Mouse (Mus musculus): ENCODE data around the gene Tenm2. TPM values are rescaled to one million over a fixed set of nuclear protein-coding genes. Genes with fewer than 3 reads are reported as not detected.

Tenm2 gene
- polyA plus RNA-seq, 1 experiment from 2014 or later = 8.1 TPM

DNA sequence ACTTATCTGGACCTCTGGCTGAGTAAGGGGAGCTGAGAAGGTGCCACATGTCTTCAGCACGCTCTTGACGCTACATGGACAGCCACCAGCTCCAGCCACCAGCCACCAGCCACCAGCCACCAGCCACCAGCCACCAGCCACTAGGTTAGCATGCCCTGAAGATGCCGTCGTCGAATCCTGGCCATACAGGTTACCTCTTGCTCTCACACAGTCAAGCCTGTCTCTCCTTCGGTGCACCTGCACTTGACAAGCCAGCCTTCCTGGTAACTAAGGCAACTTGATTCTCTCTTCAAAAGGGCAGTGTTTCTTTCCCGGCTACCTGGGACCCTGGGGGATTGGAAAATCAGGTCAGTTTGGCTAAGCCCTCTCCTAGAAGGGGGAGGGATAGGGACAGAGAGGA, 1262.6 kb downstream of the Tenm2 start:
- H3K4me3 ChIP-seq = peak overlapping the region; percentile 23
- 36% methylated on average over 7 of the region's 7 CpGs for WGBS
- peaks cover 69% of the 10 kb centered on the region for H3K4me1 ChIP-seq (replicated peaks)

GRCm38 (mm10) chr11:35972270-35972931, 1263.4 kb downstream of the Tenm2 start:
- Histone ChIP-seq H3K9me3 (no peaks in the 10 kb centered on the region), H3K27me3 (ENCODE audit: insufficient read depth, poor library complexity, severe bottlenecking) (peaks cover 5% of the 10 kb centered on the region; the same call in 1 of the 2 replicates), H3K4me1 (replicated peaks) (peaks cover 61% of the 10 kb centered on the region), H3K4me3 (peak overlapping the region; percentile 23), H3K36me3 (peaks cover 8% of the 10 kb centered on the region), H3K27ac (peak overlapping the region; percentile 85)
- 1% methylated on average over 6 of the region's 6 CpGs for WGBS
- peak; percentile 48 for DNase-seq (ENCODE audit: low spot score)

More for the DNA sequence above, 1262.6 kb downstream of the Tenm2 start:
- no peak for DNase-seq (ENCODE audit: low spot score)
- no peaks in the 10 kb centered on the region for H3K9me3 ChIP-seq
- peak overlapping the region; percentile 85 for H3K27ac ChIP-seq
- peaks cover 5% of the 10 kb centered on the region; the same call in 1 of the 2 replicates for H3K27me3 ChIP-seq (ENCODE audit: insufficient read depth, poor library complexity, severe bottlenecking)
- H3K36me3 ChIP-seq = 0 out of 2 replicates have a peak, but pooled peaks cover under 1% of the 10 kb centered on the region

- Histone ChIP-seq H3K9me3 (no peaks in the 10 kb centered on the region), H3K27me3 (ENCODE audit: insufficient read depth, poor library complexity, severe bottlenecking) (no peaks in the 10 kb centered on the region), H3K4me1 (replicated peaks) (peaks cover 48% of the 10 kb centered on the region), H3K4me3 (no peak overlapping the region), H3K27ac (peak overlapping the region; percentile 85; the same call in 1 of the 2 replicates), H3K36me3 (peaks cover 8% of the 10 kb centered on the region)
- no peak for DNase-seq (ENCODE audit: low spot score)
- 93% methylated on average over 19 of the region's 19 CpGs for WGBS
Measured at GRCm38 (mm10) chr11:35970806-35971705, 1264.7 kb downstream of the Tenm2 start.

- H3K4me1 ChIP-seq (replicated peaks) = peaks cover 33% of the 10 kb centered on the region
- H3K9me3 ChIP-seq = no peaks in the 10 kb centered on the region
- H3K27ac ChIP-seq = no peak overlapping the region
- peaks cover 8% of the 10 kb centered on the region for H3K36me3 ChIP-seq
- DNase-seq (ENCODE audit: low spot score) = no peak
- no peak overlapping the region for H3K4me3 ChIP-seq
- H3K27me3 ChIP-seq (ENCODE audit: insufficient read depth, poor library complexity, severe bottlenecking) = no peaks in the 10 kb centered on the region
- WGBS = 90% methylated on average over 10 of the region's 10 CpGs
Measured at GRCm38 (mm10) chr11:35968291-35968690, 1267.5 kb downstream of the Tenm2 start.

DNA sequence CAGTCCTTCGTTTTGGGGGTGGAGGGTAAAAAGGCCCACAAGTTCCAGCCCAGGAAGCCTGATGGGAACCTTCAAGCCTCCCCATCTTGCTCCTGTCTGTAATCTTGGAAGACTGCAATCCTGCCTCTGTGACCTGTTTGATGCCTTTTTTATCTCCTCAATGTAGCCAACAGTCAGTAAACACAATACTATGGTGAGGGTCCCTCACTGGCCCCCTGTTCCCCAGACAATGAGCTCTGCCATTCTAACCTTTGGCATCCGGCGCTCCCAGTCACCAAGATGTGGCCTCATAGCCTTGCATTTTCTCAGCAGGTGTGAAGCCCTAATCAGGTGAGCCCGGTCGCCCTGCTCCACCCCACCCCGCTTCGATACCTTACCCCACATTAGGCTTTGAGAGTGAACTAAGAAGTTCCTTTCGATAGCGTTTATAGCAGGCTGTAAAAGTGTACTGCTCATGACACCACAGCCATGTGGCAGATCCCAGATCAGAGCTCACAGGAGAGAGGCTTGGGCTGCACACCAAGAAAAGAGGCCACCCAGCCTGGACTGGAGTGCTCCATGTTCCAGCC, 1271.7 kb downstream of the Tenm2 start:
- DNase-seq (ENCODE audit: low spot score) = no peak
- WGBS = 81% methylated on average over 9 of the region's 9 CpGs
- H3K36me3 ChIP-seq = peaks cover 8% of the 10 kb centered on the region

GRCm38 (mm10) chr11:35963554-35963953, 1272.2 kb downstream of the Tenm2 start:
- no peak for DNase-seq (ENCODE audit: low spot score)
- no peak overlapping the region for H3K4me3 ChIP-seq
- H3K27me3 ChIP-seq (ENCODE audit: insufficient read depth, poor library complexity, severe bottlenecking) = no peaks in the 10 kb centered on the region
- WGBS = 59% methylated on average over 2 of the region's 2 CpGs
- H3K27ac ChIP-seq = peak overlapping the region; percentile 64; the same call in 1 of the 2 replicates
- H3K4me1 ChIP-seq (replicated peaks) = peaks cover 43% of the 10 kb centered on the region
- H3K9me3 ChIP-seq = no peaks in the 10 kb centered on the region
- peaks cover 8% of the 10 kb centered on the region for H3K36me3 ChIP-seq

More for the DNA sequence above, 1271.7 kb downstream of the Tenm2 start:
- H3K27me3 ChIP-seq (ENCODE audit: insufficient read depth, poor library complexity, severe bottlenecking) = no peaks in the 10 kb centered on the region
- no peaks in the 10 kb centered on the region for H3K9me3 ChIP-seq
- H3K4me3 ChIP-seq = no peak overlapping the region
- peak overlapping the region; percentile 64; the same call in 1 of the 2 replicates for H3K27ac ChIP-seq
- peaks cover 42% of the 10 kb centered on the region for H3K4me1 ChIP-seq (replicated peaks)

DNA sequence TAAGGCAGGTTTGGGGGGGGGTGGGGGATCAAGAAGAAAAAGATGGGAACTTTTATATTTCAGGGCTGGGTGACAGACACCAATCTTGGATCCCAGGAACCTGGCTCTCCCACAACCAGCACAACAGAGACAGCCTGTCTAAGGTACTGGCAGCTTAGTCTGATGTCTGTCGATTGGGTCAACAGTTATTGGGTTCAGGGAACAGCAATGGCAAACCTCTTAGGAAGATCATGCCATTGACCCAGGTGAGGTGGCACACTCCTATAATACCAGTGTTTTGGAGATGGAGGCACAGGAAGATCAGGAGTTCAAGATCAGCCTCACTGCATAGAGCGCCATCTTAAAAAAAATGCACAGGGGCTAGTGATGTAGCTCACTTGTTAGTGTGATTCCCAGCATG, 1273.3 kb downstream of the Tenm2 start:
- Histone ChIP-seq H3K27ac (no peak overlapping the region), H3K4me3 (no peak overlapping the region), H3K4me1 (replicated peaks) (peaks cover 46% of the 10 kb centered on the region), H3K36me3 (peaks cover under 1% of the 10 kb centered on the region; the same call in 1 of the 2 replicates), H3K27me3 (ENCODE audit: insufficient read depth, poor library complexity, severe bottlenecking) (no peaks in the 10 kb centered on the region), H3K9me3 (no peaks in the 10 kb centered on the region)
- no peak for DNase-seq (ENCODE audit: low spot score)
- WGBS = 95% methylated on average over 2 of the region's 2 CpGs

DNA sequence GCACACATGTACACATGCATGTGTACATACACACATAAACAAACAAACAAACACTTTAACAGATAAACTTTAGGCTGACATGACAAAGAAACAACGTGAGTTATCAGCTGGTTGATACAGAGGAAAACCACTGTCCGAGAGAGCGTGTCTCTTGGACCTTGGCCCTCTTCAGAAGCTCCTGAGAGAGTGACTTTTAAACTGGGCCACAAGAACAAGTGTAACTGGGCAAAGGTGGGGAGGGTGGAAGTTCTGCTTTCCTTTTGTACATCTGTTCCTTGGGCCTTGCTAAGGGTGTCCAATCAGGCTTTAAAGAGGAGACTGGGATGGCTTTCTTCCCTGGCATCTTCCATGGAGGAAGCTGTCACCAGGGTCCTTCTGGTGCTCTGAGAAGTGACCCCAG, 1276.5 kb downstream of the Tenm2 start:
- Histone ChIP-seq H3K27me3 (ENCODE audit: insufficient read depth, poor library complexity, severe bottlenecking) (no peaks in the 10 kb centered on the region), H3K27ac (0 out of 2 replicates have a peak overlapping the region, but pooled peaks have one; percentile 5), H3K4me3 (no peak overlapping the region), H3K4me1 (replicated peaks) (peaks cover 56% of the 10 kb centered on the region), H3K36me3 (no peaks in the 10 kb centered on the region), H3K9me3 (no peaks in the 10 kb centered on the region)
- no peak for DNase-seq (ENCODE audit: low spot score)
- WGBS = 96% methylated on average over 3 of the region's 3 CpGs
